Mouse (Mus musculus) limb, embryonic 14.5 days (tissue): ENCODE data around the gene Psmg3. TPM values are rescaled to one million over a fixed set of nuclear protein-coding genes. Genes with fewer than 3 reads are reported as not detected.

Experiments used
- ATAC-seq: fragments of 200-750 bp; cut with Nextera tagmentation; 2 replicates; pipeline ENCODE4 v1.8.0; 2017; ENCODE audit warnings: low read depth, moderate number of reproducible peaks, moderate TSS enrichment; ENCODE audit not compliant: low FRiP score
- DNase-seq: peaks from one replicate; pipeline ENCODE4 v3.0.0-alpha.2; 2015; ENCODE audit warnings: low spot score
- H3K27ac ChIP-seq: fragments of 300-500 bp; sonication (generic); replicated peaks from 2 replicates; pipeline ENCODE4 v1.5.1; 2014; ENCODE audit warnings: low read depth, mild to moderate bottlenecking, low read length, moderate library complexity, mixed read lengths
- H3K27me3 ChIP-seq: fragments of 300-500 bp; sonication (generic); 2 replicates; pipeline ENCODE4 v1.6.1; 2014; ENCODE audit warnings: low read length, mixed read lengths; ENCODE audit not compliant: control insufficient read depth, insufficient read depth
- H3K36me3 ChIP-seq: fragments of 300-500 bp; sonication (generic); 2 replicates; pipeline ENCODE4 v1.6.1; 2014; ENCODE audit warnings: mild to moderate bottlenecking, low read length, moderate library complexity, mixed read lengths; ENCODE audit not compliant: control insufficient read depth, insufficient read depth
- H3K4me1 ChIP-seq: fragments of 300-500 bp; sonication (generic); 2 replicates; pipeline ENCODE4 v1.6.1; 2014; ENCODE audit warnings: antibody characterized with exemption, low read length, mixed read lengths; ENCODE audit not compliant: control insufficient read depth, insufficient read depth
- H3K4me2 ChIP-seq: fragments of 300-500 bp; sonication (generic); replicated peaks from 2 replicates; pipeline ENCODE4 v1.6.1; 2014; ENCODE audit warnings: low read depth, mild to moderate bottlenecking, low read length, moderate library complexity; ENCODE audit not compliant: severe bottlenecking
- H3K4me3 ChIP-seq: fragments of 300-500 bp; sonication (generic); replicated peaks from 2 replicates; pipeline ENCODE4 v1.5.1; 2014; ENCODE audit warnings: low read length
- H3K9ac ChIP-seq: fragments of 300-500 bp; sonication (generic); 2 replicates; pipeline ENCODE4 v1.6.1; 2014; ENCODE audit warnings: mild to moderate bottlenecking, low read depth, low read length, moderate library complexity; ENCODE audit not compliant: severe bottlenecking
- H3K9me3 ChIP-seq: fragments of 300-500 bp; sonication (generic); 2 replicates; pipeline ENCODE4 v1.6.1; 2016; ENCODE audit warnings: low read length; ENCODE audit not compliant: control insufficient read depth
- POLR2A ChIP-seq: fragments of 200-500 bp; IDR thresholded peaks from 2 replicates; pipeline ENCODE4 v1.8.0; 2012; ENCODE audit warnings: inconsistent platforms, mild to moderate bottlenecking, moderate library complexity, borderline replicate concordance; ENCODE audit not compliant: insufficient read depth, insufficient read length; ENCODE audit errors: extremely low read depth
- WGBS: fragments of 180-500 bp; shearing (Covaris S2); extraction: QIAGEN DNeasy Blood & Tissue Kit; methylation state at CpG from one replicate; pipeline ENCODE4 v1.1.7; 2014; 5-methylcytosine and 5-hydroxymethylcytosine counted together
- polyA plus RNA-seq, 2 experiments: library from polyadenylated mRNA; depleted of rRNA in 1 of 2; stranded (reverse) in 1 of 2; unstranded in 1 of 2; fragments of >200 nt; fragmentation: Nextera tagmentation in 1 of 2; extraction: Ambion mirVana in 1 of 2; gene quantifications; 2 replicates each; pipeline versions ENCODE4 v1.2.1 to v1.2.3; 2012 to 2014

Gene Psmg3
- polyA plus RNA-seq, 2 experiments = 51.8 to 69.0 TPM

- H3K9me3 ChIP-seq = no peaks in the 10 kb centered on the region
- H3K4me1 ChIP-seq = peaks cover 5% of the 10 kb centered on the region; the same call in 1 of the 2 replicates
- WGBS = 89% methylated on average over 3 of the region's 3 CpGs
- ATAC-seq (no peak), DNase-seq (no peak)
- H3K4me3 ChIP-seq = no peak overlapping the region
- TF ChIP-seq POLR2A = no peak
- H3K27ac ChIP-seq = no peak overlapping the region
- no peak overlapping the region for H3K4me2 ChIP-seq
- no peaks in the 10 kb centered on the region for H3K36me3 ChIP-seq
- H3K9ac ChIP-seq = no peak overlapping the region
- H3K27me3 ChIP-seq = no peaks in the 10 kb centered on the region
Measured at GRCm38 (mm10) chr5:139830734-139831133, 4.0 kb upstream of the Psmg3 start.

- no peak for DNase-seq
- no peak for TF ChIP-seq POLR2A
- H3K27me3 ChIP-seq = no peaks in the 10 kb centered on the region
- H3K27ac ChIP-seq = no peak overlapping the region
- peaks cover 11% of the 10 kb centered on the region; the same call in 1 of the 2 replicates for H3K4me1 ChIP-seq
- 81% methylated on average over 13 of the region's 13 CpGs for WGBS
- no peak for ATAC-seq
- H3K4me3 ChIP-seq = no peak overlapping the region
- H3K9me3 ChIP-seq = no peaks in the 10 kb centered on the region
- H3K36me3 ChIP-seq = peaks cover 4% of the 10 kb centered on the region
- no peak overlapping the region for H3K9ac ChIP-seq
- H3K4me2 ChIP-seq = no peak overlapping the region
Measured at GRCm38 (mm10) chr5:139829384-139829783, 2.7 kb upstream of the Psmg3 start.

- no peak overlapping the region for H3K9ac ChIP-seq
- DNase-seq = no peak
- ATAC-seq = no peak
- H3K4me1 ChIP-seq = peaks cover 11% of the 10 kb centered on the region; the same call in 1 of the 2 replicates
- H3K4me2 ChIP-seq = no peak overlapping the region
- WGBS = 94% methylated on average over 1 of the region's 1 CpGs
- no peaks in the 10 kb centered on the region for H3K27me3 ChIP-seq
- H3K36me3 ChIP-seq = peaks cover 18% of the 10 kb centered on the region
- H3K4me3 ChIP-seq = no peak overlapping the region
- TF ChIP-seq POLR2A = no peak
- no peak overlapping the region for H3K27ac ChIP-seq
- no peaks in the 10 kb centered on the region for H3K9me3 ChIP-seq
Measured at GRCm38 (mm10) chr5:139827593-139827992, 908 bp upstream of the Psmg3 start.

- ATAC-seq (no peak), DNase-seq (no peak)
- Histone ChIP-seq H3K9me3 (no peaks in the 10 kb centered on the region), H3K36me3 (peaks cover 28% of the 10 kb centered on the region), H3K4me2 (peak overlapping the region; percentile 94), H3K4me1 (peaks cover 11% of the 10 kb centered on the region; the same call in 1 of the 2 replicates), H3K27ac (no peak overlapping the region), H3K27me3 (no peaks in the 10 kb centered on the region), H3K4me3 (peak overlapping the region; percentile 82), H3K9ac (peak overlapping the region; percentile 84)
- TF ChIP-seq POLR2A = no peak
- 30% methylated on average over 11 of the region's 11 CpGs for WGBS
Measured at GRCm38 (mm10) chr5:139825947-139826346, 738 bp downstream of the Psmg3 start.

- no peak for DNase-seq
- H3K4me3 ChIP-seq = no peak overlapping the region
- H3K27me3 ChIP-seq = no peaks in the 10 kb centered on the region
- WGBS = 90% methylated on average over 10 of the region's 10 CpGs
- H3K9me3 ChIP-seq = no peaks in the 10 kb centered on the region
- no peak for TF ChIP-seq POLR2A
- no peak overlapping the region for H3K4me2 ChIP-seq
- H3K9ac ChIP-seq = no peak overlapping the region
- H3K4me1 ChIP-seq = peaks cover 11% of the 10 kb centered on the region; the same call in 1 of the 2 replicates
- H3K36me3 ChIP-seq = peaks cover 28% of the 10 kb centered on the region
- ATAC-seq = no peak
- no peak overlapping the region for H3K27ac ChIP-seq
Measured at GRCm38 (mm10) chr5:139824531-139824930, 2.2 kb downstream of the Psmg3 start.
